Mouse (Mus musculus): ENCODE data around the gene Setd3.
"Not testable (repeated sequence)": the region's sequence is repeated elsewhere in the genome, so short reads cannot be mapped to it uniquely, and the experiment has no call there.

Setd3 gene

GRCm38 (mm10) chr12:108133181-108133580 lies 45.9 kb downstream of the Setd3 start:
- no peak for DNase-seq

GRCm38 (mm10) chr12:108132450-108133070 lies 46.6 kb downstream of the Setd3 start:
- no peak for DNase-seq

- peak; percentile 44 to 45 for DNase-seq
Observed at GRCm38 (mm10) chr12:108121288-108121687, 57.8 kb downstream of the Setd3 start.

GRCm38 (mm10) chr12:108120434-108120833 lies 58.7 kb downstream of the Setd3 start:
- DNase-seq, result no peak

GRCm38 (mm10) chr12:108119930-108120329 lies 59.2 kb downstream of the Setd3 start:
- DNase-seq, result no peak

- DNase-seq, result no peak
Observed at GRCm38 (mm10) chr12:108118902-108119531, 60.1 kb downstream of the Setd3 start.

GRCm38 (mm10) chr12:108118503-108118901 lies 60.6 kb downstream of the Setd3 start:
- no peak for DNase-seq

GRCm38 (mm10) chr12:108111191-108111590 lies 67.9 kb downstream of the Setd3 start:
- DNase-seq, result no peak

- DNase-seq, result no peak
Observed at GRCm38 (mm10) chr12:108110674-108111073, 68.4 kb downstream of the Setd3 start.

GRCm38 (mm10) chr12:108109732-108110131 lies 69.4 kb downstream of the Setd3 start:
- no peak for DNase-seq

- DNase-seq, result not testable (repeated sequence)
Observed at GRCm38 (mm10) chr12:108108591-108108990, 70.5 kb downstream of the Setd3 start.

GRCm38 (mm10) chr12:108103292-108103691 lies 75.8 kb downstream of the Setd3 start:
- DNase-seq, result no peak

- DNase-seq, result no peak
Observed at GRCm38 (mm10) chr12:108102119-108102518, 77.0 kb downstream of the Setd3 start.

- no peak for DNase-seq
Observed at GRCm38 (mm10) chr12:108100181-108100580, 78.9 kb downstream of the Setd3 start.

GRCm38 (mm10) chr12:108098201-108098980 lies 80.7 kb downstream of the Setd3 start:
- DNase-seq, result no peak

- no peak for DNase-seq
Observed at GRCm38 (mm10) chr12:108097643-108098042, 81.5 kb downstream of the Setd3 start.

- DNase-seq, result no peak
Observed at GRCm38 (mm10) chr12:108088253-108088652, 90.9 kb downstream of the Setd3 start.

- DNase-seq, result no peak
Observed at GRCm38 (mm10) chr12:108087489-108087888, 91.6 kb downstream of the Setd3 start.

GRCm38 (mm10) chr12:108078122-108078752 lies 100.9 kb downstream of the Setd3 start:
- DNase-seq, result no peak

- DNase-seq, result no peak
Observed at GRCm38 (mm10) chr12:108072907-108073306, 106.2 kb downstream of the Setd3 start.

- DNase-seq, result no peak
Observed at GRCm38 (mm10) chr12:108070685-108071662, 108.1 kb downstream of the Setd3 start.

- no peak for DNase-seq
Observed at GRCm38 (mm10) chr12:108069504-108069903, 109.6 kb downstream of the Setd3 start.

Data from B cell, adult 2 months (primary cell).